Mouse (Mus musculus): ENCODE data around the gene Atp6v0d1. TPM values are rescaled to one million over a fixed set of nuclear protein-coding genes. Genes with fewer than 3 reads are reported as not detected.

Gene Atp6v0d1
- polyA plus RNA-seq, 1 experiment = 148 TPM

GRCm38 (mm10) chr8:105504617-105505016 is 61.2 kb downstream of the Atp6v0d1 start:
- no peak for DNase-seq (ENCODE audit: low spot score)

GRCm38 (mm10) chr8:105499787-105500186 is 66.1 kb downstream of the Atp6v0d1 start:
- no peak for DNase-seq (ENCODE audit: low spot score)

- DNase-seq (ENCODE audit: low spot score) = peak; percentile 88
Observed at GRCm38 (mm10) chr8:105496439-105497180, 69.2 kb downstream of the Atp6v0d1 start, which contains the start of gene Zdhhc1. Gene Zdhhc1, minus strand, starts transcription at chr8:105496902.

GRCm38 (mm10) chr8:105495350-105496302 is 70.2 kb downstream of the Atp6v0d1 start:
- no peak for DNase-seq (ENCODE audit: low spot score)

GRCm38 (mm10) chr8:105494566-105494965 is 71.3 kb downstream of the Atp6v0d1 start:
- DNase-seq (ENCODE audit: low spot score) = no peak

- DNase-seq (ENCODE audit: low spot score) = no peak
Observed at GRCm38 (mm10) chr8:105493495-105493894, 72.4 kb downstream of the Atp6v0d1 start.

- DNase-seq (ENCODE audit: low spot score) = no peak
Observed at GRCm38 (mm10) chr8:105489281-105489680, 76.6 kb downstream of the Atp6v0d1 start.

GRCm38 (mm10) chr8:105488082-105488481 is 77.8 kb downstream of the Atp6v0d1 start:
- no peak for DNase-seq (ENCODE audit: low spot score)

- DNase-seq (ENCODE audit: low spot score) = no peak
Observed at GRCm38 (mm10) chr8:105484392-105484791, 81.5 kb downstream of the Atp6v0d1 start.

- DNase-seq (ENCODE audit: low spot score) = no peak
Observed at GRCm38 (mm10) chr8:105484030-105484368, 81.8 kb downstream of the Atp6v0d1 start.

- no peak for DNase-seq (ENCODE audit: low spot score)
Observed at GRCm38 (mm10) chr8:105483212-105484029, 82.4 kb downstream of the Atp6v0d1 start.

GRCm38 (mm10) chr8:105482123-105482522 is 83.7 kb downstream of the Atp6v0d1 start:
- DNase-seq (ENCODE audit: low spot score) = no peak

- DNase-seq (ENCODE audit: low spot score) = no peak
Observed at GRCm38 (mm10) chr8:105481453-105481852, 84.4 kb downstream of the Atp6v0d1 start.

- DNase-seq (ENCODE audit: low spot score) = no peak
Observed at GRCm38 (mm10) chr8:105481013-105481412, 84.8 kb downstream of the Atp6v0d1 start.

- DNase-seq (ENCODE audit: low spot score) = no peak
Observed at GRCm38 (mm10) chr8:105477792-105478191, 88.1 kb downstream of the Atp6v0d1 start.

GRCm38 (mm10) chr8:105476628-105477413 is 89.0 kb downstream of the Atp6v0d1 start:
- no peak for DNase-seq (ENCODE audit: low spot score)

GRCm38 (mm10) chr8:105476161-105476560 is 89.7 kb downstream of the Atp6v0d1 start:
- DNase-seq (ENCODE audit: low spot score) = no peak

GRCm38 (mm10) chr8:105475742-105476141 is 90.1 kb downstream of the Atp6v0d1 start:
- no peak for DNase-seq (ENCODE audit: low spot score)

GRCm38 (mm10) chr8:105475254-105475653 is 90.6 kb downstream of the Atp6v0d1 start:
- DNase-seq (ENCODE audit: low spot score) = no peak

GRCm38 (mm10) chr8:105474680-105475079 is 91.2 kb downstream of the Atp6v0d1 start:
- DNase-seq (ENCODE audit: low spot score) = no peak

Measured in urinary bladder, adult 2 months (tissue).